Mouse (Mus musculus) intestine, embryonic 14.5 days (tissue): Measurements from ENCODE around the gene Rab40c. TPM values are rescaled to one million over a fixed set of nuclear protein-coding genes. Genes with fewer than 3 reads are reported as not detected.
A peak's percentile ranks its signal among the peaks of the same experiment; 100 is the strongest.

Experiments
- ATAC-seq: fragments of 200-750 bp; cut with Nextera tagmentation; replicated peaks from 2 replicates; pipeline ENCODE4 v1.8.0; 2017; ENCODE audit warnings: low read depth, moderate number of reproducible peaks, moderate TSS enrichment, moderate library complexity; ENCODE audit not compliant: low FRiP score, low TSS enrichment
- DNase-seq: peaks from one replicate; pipeline ENCODE4 v3.0.0-alpha.2; 2018; ENCODE audit warnings: low spot score
- H3K27ac ChIP-seq: fragments of 300-500 bp; sonication (generic); 2 replicates; pipeline ENCODE4 v1.5.1; 2014; ENCODE audit warnings: low read depth, mild to moderate bottlenecking, control low read depth
- H3K27me3 ChIP-seq: fragments of 300-500 bp; sonication (generic); replicated peaks from 2 replicates; pipeline ENCODE4 v1.6.1; 2014; ENCODE audit warnings: low read length, control low read depth; ENCODE audit not compliant: control insufficient read depth, insufficient read depth
- H3K36me3 ChIP-seq: fragments of 300-500 bp; sonication (generic); 2 replicates; pipeline ENCODE4 v1.6.1; 2014; ENCODE audit warnings: low read length, control low read depth; ENCODE audit not compliant: control insufficient read depth, insufficient read depth
- H3K4me1 ChIP-seq: fragments of 300-500 bp; sonication (generic); replicated peaks from 2 replicates; pipeline ENCODE4 v1.6.1; 2014; ENCODE audit warnings: low read length, control low read depth, mixed read lengths; ENCODE audit not compliant: control insufficient read depth, insufficient read depth
- H3K4me2 ChIP-seq: fragments of 300-500 bp; sonication (generic); 2 replicates; pipeline ENCODE4 v1.6.1; 2014; ENCODE audit warnings: low read length
- H3K4me3 ChIP-seq: fragments of 300-500 bp; sonication (generic); 2 replicates; pipeline ENCODE4 v1.5.1; 2014; ENCODE audit warnings: low read depth, low read length, control low read depth, mixed read lengths
- H3K9ac ChIP-seq: fragments of 300-500 bp; sonication (generic); 2 replicates; pipeline ENCODE4 v1.6.1; 2014; ENCODE audit warnings: mild to moderate bottlenecking, low read length
- H3K9me3 ChIP-seq: fragments of 300-500 bp; sonication (generic); 2 replicates; pipeline ENCODE4 v1.6.1; 2016; ENCODE audit warnings: low read length, control low read depth; ENCODE audit not compliant: control insufficient read depth
- WGBS: fragments of 180-500 bp; shearing (Covaris S2); extraction: QIAGEN DNeasy Blood & Tissue Kit; methylation state at CpG from one replicate; pipeline ENCODE4 v1.1.7; 2014; 5-methylcytosine and 5-hydroxymethylcytosine counted together
- polyA plus RNA-seq: library from polyadenylated mRNA; unstranded; fragments of >200 nt; fragmentation: Nextera tagmentation; extraction: Ambion mirVana; gene quantifications from 2 replicates; pipeline ENCODE4 v1.2.1, GENCODE M21; 2014

Gene Rab40c
- polyA plus RNA-seq, 1 experiment from 2014 or later = 14.2 TPM

DNA sequence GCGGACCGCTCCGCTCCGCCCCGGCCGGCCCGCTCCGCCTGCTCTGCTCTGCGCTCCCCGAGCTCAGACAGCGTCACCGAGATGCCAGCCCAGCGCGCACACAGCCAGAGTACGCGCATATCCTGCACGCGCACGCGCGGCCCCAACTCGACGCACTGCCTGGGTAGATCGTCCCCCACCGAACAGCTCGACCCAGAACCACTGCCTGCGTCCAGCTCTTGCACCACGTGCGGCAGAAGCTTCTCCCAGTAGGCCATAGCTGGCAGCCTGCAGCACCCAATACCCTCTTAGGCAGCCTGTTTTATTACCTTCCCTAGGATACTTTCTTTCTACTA, 82.5 kb downstream of the Rab40c start, which contains the start of gene Rhbdl1:
Gene Rhbdl1 (minus strand): TSS at position 220 of the 335 bp plus-strand sequence.
- H3K4me3 ChIP-seq = peak within 1 kb of the TSS; percentile 31
- H3K4me2 ChIP-seq = peak within 1 kb of the TSS; percentile 72
- no peaks in the 10 kb centered on the region for H3K27me3 ChIP-seq
- H3K9me3 ChIP-seq = no peaks in the 10 kb centered on the region
- H3K9ac ChIP-seq = peak within 1 kb of the TSS; percentile 37; the same call in 1 of the 2 replicates
- DNase-seq (peak; percentile 80), ATAC-seq (peak; percentile 20; the same call in 1 of the 2 replicates)
- WGBS = under 1% methylated on average over 29 of the region's 29 CpGs
- H3K36me3 ChIP-seq = peaks cover 49% of the 10 kb centered on the region
- H3K4me1 ChIP-seq = peaks cover 24% of the 10 kb centered on the region
- H3K27ac ChIP-seq = peak within 1 kb of the TSS; percentile 19

DNA sequence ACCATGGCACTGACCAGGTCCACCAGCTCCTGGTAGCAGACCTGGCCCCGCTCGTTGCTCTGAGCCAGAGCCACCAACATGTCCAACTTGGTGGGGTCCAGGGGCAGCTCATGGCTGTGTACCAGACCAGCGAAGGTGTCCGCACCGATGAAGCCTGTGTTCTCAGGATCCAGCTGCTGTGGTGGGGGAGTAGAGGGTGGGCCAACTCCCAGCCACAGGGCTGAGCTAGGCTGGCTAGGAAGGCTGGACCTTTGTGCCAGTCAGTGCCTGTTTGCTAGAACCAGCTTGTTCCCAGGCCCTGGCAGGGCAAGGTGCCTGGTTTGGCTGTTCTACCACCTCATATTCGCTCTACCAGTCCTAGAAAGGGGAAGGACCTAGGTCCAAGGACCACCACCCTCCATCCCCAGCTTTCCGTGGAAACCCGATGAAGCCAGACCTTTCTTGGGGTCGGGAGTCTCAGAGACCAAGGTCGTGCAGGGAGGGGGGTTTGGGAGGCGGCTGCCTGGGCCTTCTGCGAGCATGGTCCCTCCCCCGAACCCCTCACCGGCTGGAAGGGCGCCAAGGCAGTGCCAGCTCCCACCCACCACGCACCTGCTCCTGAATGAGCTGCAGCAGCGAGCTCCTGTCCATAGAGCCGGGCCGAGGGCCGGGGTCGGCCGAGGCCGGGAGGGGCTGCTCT, 83.0 kb downstream of the Rab40c start:
- Histone ChIP-seq H3K4me1 (peaks cover 29% of the 10 kb centered on the region), H3K27ac (peak overlapping the region; percentile 19)
- peak; percentile 65 for DNase-seq

DNA sequence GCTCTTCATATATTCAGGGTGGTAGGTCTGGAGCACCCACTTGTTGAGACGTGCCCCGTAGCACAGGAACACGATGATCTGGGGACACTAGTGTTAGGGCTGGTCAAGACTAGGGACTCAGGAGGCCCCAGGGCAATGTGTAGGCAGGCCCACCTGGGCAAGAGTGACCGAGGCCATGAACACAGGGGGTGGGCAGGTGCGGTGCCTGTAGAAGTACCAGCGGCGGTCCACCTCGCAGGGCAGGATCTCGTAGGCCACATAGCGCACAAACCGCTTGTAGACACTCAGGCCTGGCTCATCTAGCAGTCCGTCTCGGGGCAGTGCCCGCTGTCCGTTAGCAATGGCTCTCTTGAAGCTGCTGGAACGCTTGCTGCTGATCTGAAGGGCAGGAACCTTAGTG, 83.7 kb downstream of the Rab40c start:
- no peak overlapping the region for H3K4me2 ChIP-seq
- H3K27me3 ChIP-seq = no peaks in the 10 kb centered on the region
- H3K9me3 ChIP-seq = no peaks in the 10 kb centered on the region
- H3K36me3 ChIP-seq = peaks cover 48% of the 10 kb centered on the region
- ATAC-seq (no peak), DNase-seq (no peak)
- H3K4me3 ChIP-seq = no peak overlapping the region
- no peak overlapping the region for H3K27ac ChIP-seq
- WGBS = 94% methylated on average over 16 of the region's 16 CpGs
- H3K4me1 ChIP-seq = peaks cover 37% of the 10 kb centered on the region
- no peak overlapping the region for H3K9ac ChIP-seq

More for the DNA sequence above, 83.0 kb downstream of the Rab40c start:
- H3K36me3 ChIP-seq = peaks cover 48% of the 10 kb centered on the region
- H3K4me3 ChIP-seq = peak overlapping the region; percentile 31
- H3K4me2 ChIP-seq = peak overlapping the region; percentile 72
- ATAC-seq = no peak
- H3K9ac ChIP-seq = peak overlapping the region; percentile 37; the same call in 1 of the 2 replicates
- no peaks in the 10 kb centered on the region for H3K9me3 ChIP-seq
- no peaks in the 10 kb centered on the region for H3K27me3 ChIP-seq
- WGBS = 22% methylated on average over 23 of the region's 23 CpGs

- Histone ChIP-seq H3K36me3 (peaks cover 48% of the 10 kb centered on the region), H3K27me3 (no peaks in the 10 kb centered on the region), H3K4me1 (peaks cover 40% of the 10 kb centered on the region), H3K9me3 (no peaks in the 10 kb centered on the region), H3K4me2 (no peak overlapping the region), H3K4me3 (no peak overlapping the region), H3K9ac (no peak overlapping the region), H3K27ac (no peak overlapping the region)
- DNase-seq = no peak
- 96% methylated on average over 7 of the region's 7 CpGs for WGBS
- no peak for ATAC-seq
Measured at GRCm38 (mm10) chr17:25835301-25835700, 84.2 kb downstream of the Rab40c start.

GRCm38 (mm10) chr17:25834595-25835222, 84.8 kb downstream of the Rab40c start:
- Histone ChIP-seq H3K27ac (no peak overlapping the region), H3K36me3 (peaks cover 47% of the 10 kb centered on the region)
- DNase-seq = no peak

GRCm38 (mm10) chr17:25833961-25834594, 85.4 kb downstream of the Rab40c start:
- DNase-seq = no peak

More at GRCm38 (mm10) chr17:25834595-25835222, 84.8 kb downstream of the Rab40c start:
- no peaks in the 10 kb centered on the region for H3K9me3 ChIP-seq
- H3K4me2 ChIP-seq = peak overlapping the region; percentile 73
- H3K4me1 ChIP-seq = peaks cover 46% of the 10 kb centered on the region
- WGBS = 83% methylated on average over 12 of the region's 12 CpGs
- peak overlapping the region; percentile 69; the same call in 1 of the 2 replicates for H3K9ac ChIP-seq
- no peak for ATAC-seq
- H3K4me3 ChIP-seq = peak overlapping the region; percentile 61; the same call in 1 of the 2 replicates
- H3K27me3 ChIP-seq = no peaks in the 10 kb centered on the region

DNA sequence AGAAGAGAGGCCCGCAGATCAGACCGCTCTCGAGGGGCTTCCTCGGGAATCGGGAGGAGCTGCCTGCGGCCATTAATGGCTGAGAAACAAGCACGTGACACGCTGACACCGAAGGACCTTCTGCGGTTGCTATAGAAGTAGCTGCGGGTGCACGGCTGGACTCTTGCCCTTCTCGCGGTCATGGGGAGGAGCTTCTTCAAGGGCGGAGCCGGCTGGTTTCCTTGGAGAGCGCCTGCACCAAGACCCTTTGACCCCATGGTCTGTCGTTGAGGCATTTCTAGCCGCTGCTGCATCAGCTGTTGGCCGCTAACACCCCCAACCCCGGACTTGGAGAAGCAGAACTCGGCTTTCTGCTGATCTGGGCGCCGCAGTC, 86.2 kb downstream of the Rab40c start, which contains the start of gene Stub1:
Gene Stub1 (minus strand): TSS at position 114 of the 373 bp plus-strand sequence.
- no peaks in the 10 kb centered on the region for H3K27me3 ChIP-seq
- DNase-seq = no peak
- H3K9me3 ChIP-seq = no peaks in the 10 kb centered on the region
- H3K4me2 ChIP-seq = peak within 1 kb of the TSS; percentile 97
- under 1% methylated on average over 24 of the region's 24 CpGs for WGBS
- H3K9ac ChIP-seq = peak within 1 kb of the TSS; percentile 69
- peak within 1 kb of the TSS; percentile 61 for H3K4me3 ChIP-seq
- peaks cover 52% of the 10 kb centered on the region for H3K4me1 ChIP-seq
- peak; percentile 59 for ATAC-seq
- H3K36me3 ChIP-seq = peaks cover 35% of the 10 kb centered on the region
- peak within 1 kb of the TSS; percentile 94 for H3K27ac ChIP-seq

More at GRCm38 (mm10) chr17:25833961-25834594, 85.4 kb downstream of the Rab40c start:
- no peaks in the 10 kb centered on the region for H3K27me3 ChIP-seq
- H3K9ac ChIP-seq = peak overlapping the region; percentile 69
- peaks cover 41% of the 10 kb centered on the region for H3K36me3 ChIP-seq
- ATAC-seq = no peak
- H3K4me2 ChIP-seq = peak overlapping the region; percentile 73
- H3K9me3 ChIP-seq = no peaks in the 10 kb centered on the region
- H3K4me1 ChIP-seq = peaks cover 49% of the 10 kb centered on the region
- WGBS = 21% methylated on average over 6 of the region's 6 CpGs
- peak overlapping the region; percentile 94 for H3K27ac ChIP-seq
- H3K4me3 ChIP-seq = peak overlapping the region; percentile 61

DNA sequence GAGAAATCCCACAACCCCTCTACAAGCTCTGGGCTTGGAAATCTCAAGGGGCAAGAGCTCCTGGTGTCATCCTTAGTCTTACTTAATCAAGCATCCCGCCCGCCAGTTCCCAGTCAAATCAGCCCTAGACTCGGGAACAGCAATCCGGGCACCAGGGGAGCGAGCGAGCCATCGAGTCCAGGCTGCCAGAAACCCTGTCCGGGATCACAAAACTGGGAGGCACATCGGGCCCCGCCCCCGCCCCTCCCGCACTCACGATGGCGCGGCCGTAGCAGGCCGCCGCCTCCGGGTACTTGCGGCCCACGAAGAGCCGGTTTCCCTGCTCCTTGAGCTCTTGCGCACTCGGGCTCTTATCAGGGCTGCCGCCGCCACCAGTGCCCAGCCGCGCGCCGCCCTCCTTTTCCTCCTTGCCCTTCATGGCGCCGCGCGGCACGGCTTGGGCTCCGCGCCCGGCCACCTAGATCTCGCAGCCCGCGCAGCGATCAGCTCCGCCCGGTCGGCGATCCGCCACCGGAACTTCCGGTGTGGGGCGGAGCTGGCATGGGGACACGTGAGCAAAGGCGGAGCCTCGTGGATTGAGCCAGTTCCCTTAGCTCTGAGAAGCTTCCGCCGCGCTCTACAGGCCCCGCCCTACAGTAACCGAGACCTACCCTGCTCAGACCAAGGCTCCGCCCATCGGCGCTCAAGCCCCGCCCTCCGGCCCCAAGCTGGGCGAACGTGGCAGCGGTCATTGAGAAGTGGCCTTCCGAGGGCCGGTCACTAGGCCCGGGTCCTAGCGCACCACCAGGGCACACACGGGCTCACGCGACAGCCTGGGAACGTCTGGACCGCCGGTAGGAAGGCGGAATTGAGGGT, 86.9 kb downstream of the Rab40c start:
- ATAC-seq (peak; percentile 87), DNase-seq (peak; percentile 100)
- peak overlapping the region; percentile 97 for H3K4me2 ChIP-seq
- H3K4me3 ChIP-seq = peak overlapping the region; percentile 61
- WGBS = under 1% methylated on average over 77 of the region's 77 CpGs
- H3K27me3 ChIP-seq = no peaks in the 10 kb centered on the region
- no peaks in the 10 kb centered on the region for H3K9me3 ChIP-seq
- peak overlapping the region; percentile 69 for H3K9ac ChIP-seq
- H3K27ac ChIP-seq = peak overlapping the region; percentile 94
- peaks cover 55% of the 10 kb centered on the region for H3K4me1 ChIP-seq
- peaks cover 34% of the 10 kb centered on the region for H3K36me3 ChIP-seq
